Comparison of ENCODE assay signal across 8 mouse cellular contexts in the genomic region with DNA sequence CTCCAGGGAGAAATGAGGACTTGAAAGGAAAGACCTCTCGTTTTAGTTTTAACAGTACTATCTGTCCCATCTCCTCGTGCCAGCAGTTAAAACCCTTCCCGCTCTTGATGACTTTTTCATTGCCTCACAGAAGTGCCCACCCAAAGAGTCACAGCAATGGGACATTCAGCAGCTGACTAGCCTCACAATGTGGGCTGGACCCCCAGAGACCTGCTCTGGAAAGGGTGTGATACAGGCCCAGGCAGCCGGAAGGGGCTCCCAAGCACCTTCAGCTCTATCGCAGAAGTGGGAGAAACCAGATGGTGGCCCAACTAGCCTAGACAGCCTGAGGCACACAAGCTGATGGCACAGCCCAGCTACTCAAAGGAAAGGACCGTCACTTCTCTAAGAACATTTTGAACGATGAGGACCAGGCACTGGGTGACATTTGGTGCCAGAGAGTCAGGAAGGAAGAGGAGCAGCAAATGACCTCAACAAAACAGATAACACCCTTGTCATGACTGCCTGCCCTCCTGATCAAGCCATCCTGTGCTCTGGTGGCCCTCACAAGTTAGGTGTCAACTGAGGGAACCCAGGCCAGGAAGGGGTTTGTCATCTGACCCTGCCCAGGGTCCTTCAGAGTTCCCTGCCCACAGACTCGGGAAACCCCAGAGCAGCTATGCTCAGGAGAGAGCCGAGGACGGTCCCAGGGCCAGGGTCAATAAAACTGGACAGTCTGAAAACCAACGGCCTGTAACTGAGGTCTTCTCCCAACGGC. TPM values are rescaled to one million over a fixed set of nuclear protein-coding genes. Genes with fewer than 3 reads are reported as not detected.
DNase-seq lines count a peak whose midpoint lies in the region; ATAC-seq and TF ChIP-seq lines count a peak whose summit lies in the region.

No protein-coding gene starts in this region.

- H3K36me3 ChIP-seq in heart, embryonic 10.5 days = 0 out of 2 replicates have a peak, but pooled peaks cover 8% of the 10 kb centered on the region
- no peaks in the 10 kb centered on the region for H3K36me3 ChIP-seq in hindbrain, embryonic 14.5 days (replicated peaks; ENCODE audit: control insufficient read depth, insufficient read depth)
- no peaks in the 10 kb centered on the region for H3K36me3 ChIP-seq in lung, postnatal 0 days (ENCODE audit: insufficient read depth, low read length)

- peak; percentile 58 for TF ChIP-seq EP300 in lung, postnatal 0 days (IDR thresholded peaks at IDR 0.05)

- peak overlapping the region; percentile 94 for H3K27ac ChIP-seq in heart, embryonic 10.5 days
- H3K27ac ChIP-seq in hindbrain, embryonic 14.5 days = no peak overlapping the region
- H3K27ac ChIP-seq in lung, postnatal 0 days (ENCODE audit: low read length) = peak overlapping the region; percentile 93

- 19% methylated on average over 12 of the region's 12 CpGs for WGBS in heart, embryonic 10.5 days
- WGBS in hindbrain, embryonic 14.5 days = 42% methylated on average over 12 of the region's 12 CpGs
- WGBS in lung, postnatal 0 days = 22% methylated on average over 12 of the region's 12 CpGs

- DNase-seq in heart, embryonic 10.5 days (ENCODE audit: low spot score) = no peak
- no peak for DNase-seq in heart, adult 9 months (ENCODE audit: low spot score in 2 of 2)
- DNase-seq in adrenal gland, adult 8-10 months = peak; percentile 57
- no peak for DNase-seq in hindbrain, embryonic 14.5 days (ENCODE audit: low spot score)
- DNase-seq in lung, postnatal 0 days (ENCODE audit: low spot score) = peak; percentile 48
- no peak for DNase-seq in left cerebral cortex, adult 11 months (ENCODE audit: low spot score)
- DNase-seq in Muller cell, postnatal 12 days (ENCODE audit: inconsistent ontology term) = no peak
- DNase-seq in gastrocnemius, postnatal 14 days = no peak

- H3K4me1 ChIP-seq in heart, embryonic 10.5 days = peaks cover 77% of the 10 kb centered on the region
- H3K4me1 ChIP-seq in hindbrain, embryonic 14.5 days (replicated peaks; ENCODE audit: control insufficient read depth, insufficient read depth, low read length) = peaks cover 41% of the 10 kb centered on the region
- H3K4me1 ChIP-seq in lung, postnatal 0 days (ENCODE audit: insufficient read depth, low read depth, low read length) = peaks cover 33% of the 10 kb centered on the region

- H3K9ac ChIP-seq in hindbrain, embryonic 14.5 days = peak overlapping the region; percentile 64; the same call in 1 of the 2 replicates
- H3K9ac ChIP-seq in lung, postnatal 0 days (replicated peaks; ENCODE audit: low read depth) = peak overlapping the region; percentile 76

- H3K4me3 ChIP-seq in heart, embryonic 10.5 days = peak overlapping the region; percentile 91
- H3K4me3 ChIP-seq in hindbrain, embryonic 14.5 days (replicated peaks; ENCODE audit: low read length) = peak overlapping the region; percentile 58
- H3K4me3 ChIP-seq in lung, postnatal 0 days (ENCODE audit: low read depth, low read length) = peak overlapping the region; percentile 86

- ATAC-seq in hindbrain, embryonic 14.5 days (ENCODE audit: low FRiP score) = no peak
- ATAC-seq in lung, postnatal 0 days = no peak

- TF ChIP-seq CTCF in lung, postnatal 0 days (IDR thresholded peaks at IDR 0.05) = no peak

- no peaks in the 10 kb centered on the region for H3K9me3 ChIP-seq in heart, embryonic 10.5 days
- no peaks in the 10 kb centered on the region for H3K9me3 ChIP-seq in hindbrain, embryonic 14.5 days (ENCODE audit: control insufficient read depth, low read length)
- H3K9me3 ChIP-seq in lung, postnatal 0 days (ENCODE audit: low read length) = no peaks in the 10 kb centered on the region

- intact Hi-C loops in gastrocnemius, postnatal 14 days (cut with DNase I; ENCODE audit: low total_unique reads) = no loop called here

- H3K27me3 ChIP-seq in heart, embryonic 10.5 days (ENCODE audit: insufficient read depth, poor library complexity, severe bottlenecking) = peaks cover 8% of the 10 kb centered on the region; the same call in 1 of the 2 replicates
- H3K27me3 ChIP-seq in hindbrain, embryonic 14.5 days (ENCODE audit: control insufficient read depth, insufficient read depth, low read length) = peaks cover 37% of the 10 kb centered on the region
- no peaks in the 10 kb centered on the region for H3K27me3 ChIP-seq in lung, postnatal 0 days (replicated peaks; ENCODE audit: insufficient read depth, low read length)

- H3K4me2 ChIP-seq in hindbrain, embryonic 14.5 days (replicated peaks) = peak overlapping the region; percentile 78
- H3K4me2 ChIP-seq in lung, postnatal 0 days (replicated peaks; ENCODE audit: low read depth, low read length) = peak overlapping the region; percentile 67

RNA-seq across cellular contexts. Expression of a gene that starts 2.3 kb away (rescaled TPM):
- 15.3 and 18.2 TPM in 2 replicates for polyA plus RNA-seq in heart, embryonic 10.5 days (2016; fragmentation: Nextera tagmentation; extraction: Ambion mirVana)
- 10 to 100 TPM; 34.5 to 37.3 (median 36.0) TPM for total RNA-seq in adrenal gland, adult 8-10 months (2022)
- polyA plus RNA-seq in hindbrain, embryonic 14.5 days (2014; fragmentation: Nextera tagmentation; extraction: Ambion mirVana) = 8.8 and 9.1 TPM in 2 replicates
- polyA plus RNA-seq in lung, postnatal 0 days (2015; fragmentation: Nextera tagmentation; extraction: Ambion mirVana) = 24.4 and 26.2 TPM in 2 replicates
- 10 to 100 TPM; 17.6 to 21.2 TPM for total RNA-seq in gastrocnemius, postnatal 14 days (2021)

RNA-seq across cellular contexts. Expression of a gene that starts 13.6 kb away (rescaled TPM):
- polyA plus RNA-seq in heart, embryonic 10.5 days (2016; fragmentation: Nextera tagmentation; extraction: Ambion mirVana) = 20.1 and 32.4 TPM in 2 replicates
- total RNA-seq in adrenal gland, adult 8-10 months (2022) = 1 to 10 TPM; 6.3 to 9.5 (median 7.5) TPM
- 28.7 and 32.3 TPM in 2 replicates for polyA plus RNA-seq in hindbrain, embryonic 14.5 days (2014; fragmentation: Nextera tagmentation; extraction: Ambion mirVana)
- 22.7 and 23.4 TPM in 2 replicates for polyA plus RNA-seq in lung, postnatal 0 days (2015; fragmentation: Nextera tagmentation; extraction: Ambion mirVana)
- total RNA-seq in gastrocnemius, postnatal 14 days (2021) = 1 to 10 TPM; 5.5 to 6.2 TPM

Comparison
In these comparisons a context has a peak if more than half of its experiments do, and no peak if none do; other contexts are left out.
1. DNase-seq: peak in adrenal gland, adult 8-10 months (single experiment) and lung, postnatal 0 days (single experiment); none in heart, embryonic 10.5 days (single experiment), heart, adult 9 months (0 of 2), hindbrain, embryonic 14.5 days (single experiment), left cerebral cortex, adult 11 months (single experiment), Muller cell, postnatal 12 days (single experiment) and gastrocnemius, postnatal 14 days (single experiment).
2. Peak in every context shown above with its lines, with median percentiles within 50 percentile points of each other: H3K4me3 ChIP-seq.